Mouse (Mus musculus) NIH3T3 (cell line): ENCODE measurements around the gene Trim2.

ENCODE experiments used
- DNase-seq: peaks from one replicate; pipeline ENCODE4 v3.0.0-alpha.2; 2012; ENCODE audit warnings: low read depth

Trim2 gene

GRCm38 (mm10) chr3:84324000-84324399, 17.3 kb upstream of the Trim2 start:
- peak; percentile 75 for DNase-seq

GRCm38 (mm10) chr3:84319504-84319903, 12.8 kb upstream of the Trim2 start:
- DNase-seq = peak; percentile 80

- peak; percentile 75 for DNase-seq
Measured at GRCm38 (mm10) chr3:84318865-84319264, 12.2 kb upstream of the Trim2 start.

GRCm38 (mm10) chr3:84314651-84315191, 8.0 kb upstream of the Trim2 start:
- DNase-seq = peak; percentile 96

- DNase-seq = no peak
Measured at GRCm38 (mm10) chr3:84313801-84314541, 7.3 kb upstream of the Trim2 start.

- peak; percentile 91 for DNase-seq
Measured at GRCm38 (mm10) chr3:84313003-84313800, 6.5 kb upstream of the Trim2 start.

GRCm38 (mm10) chr3:84312326-84312725, 5.6 kb upstream of the Trim2 start:
- DNase-seq = peak; percentile 51

- no peak for DNase-seq
Measured at GRCm38 (mm10) chr3:84307516-84307915, 839 bp upstream of the Trim2 start.

- no peak for DNase-seq
Measured at GRCm38 (mm10) chr3:84305722-84306510, 761 bp downstream of the Trim2 start.

GRCm38 (mm10) chr3:84305010-84305692, 1.5 kb downstream of the Trim2 start:
- no peak for DNase-seq

- no peak for DNase-seq
Measured at GRCm38 (mm10) chr3:84304339-84305009, 2.2 kb downstream of the Trim2 start.

GRCm38 (mm10) chr3:84303395-84303949, 3.2 kb downstream of the Trim2 start:
- no peak for DNase-seq

GRCm38 (mm10) chr3:84302273-84302672, 4.4 kb downstream of the Trim2 start:
- peak; percentile 66 for DNase-seq

GRCm38 (mm10) chr3:84301674-84302073, 5.0 kb downstream of the Trim2 start:
- no peak for DNase-seq

- DNase-seq = no peak
Measured at GRCm38 (mm10) chr3:84298186-84298585, 8.5 kb downstream of the Trim2 start.

- DNase-seq = no peak
Measured at GRCm38 (mm10) chr3:84296676-84297075, 10.0 kb downstream of the Trim2 start.

GRCm38 (mm10) chr3:84294734-84295133, 11.9 kb downstream of the Trim2 start:
- no peak for DNase-seq

- peak; percentile 72 for DNase-seq
Measured at GRCm38 (mm10) chr3:84293666-84294595, 12.7 kb downstream of the Trim2 start.

GRCm38 (mm10) chr3:84292238-84292637, 14.4 kb downstream of the Trim2 start:
- no peak for DNase-seq

GRCm38 (mm10) chr3:84288931-84289330, 17.7 kb downstream of the Trim2 start:
- DNase-seq = no peak
